Mouse (Mus musculus): ENCODE measurements around the gene Serpinb3c. TPM values are rescaled to one million over a fixed set of nuclear protein-coding genes. Genes with fewer than 3 reads are reported as not detected.
"Not testable (repeated sequence)": the region's sequence is repeated elsewhere in the genome, so short reads cannot be mapped to it uniquely, and the experiment has no call there.

Gene Serpinb3c
- polyA plus RNA-seq (2012; ENCODE audit: insufficient read depth, low replicate concordance): not detected in 2 replicates

DNA sequence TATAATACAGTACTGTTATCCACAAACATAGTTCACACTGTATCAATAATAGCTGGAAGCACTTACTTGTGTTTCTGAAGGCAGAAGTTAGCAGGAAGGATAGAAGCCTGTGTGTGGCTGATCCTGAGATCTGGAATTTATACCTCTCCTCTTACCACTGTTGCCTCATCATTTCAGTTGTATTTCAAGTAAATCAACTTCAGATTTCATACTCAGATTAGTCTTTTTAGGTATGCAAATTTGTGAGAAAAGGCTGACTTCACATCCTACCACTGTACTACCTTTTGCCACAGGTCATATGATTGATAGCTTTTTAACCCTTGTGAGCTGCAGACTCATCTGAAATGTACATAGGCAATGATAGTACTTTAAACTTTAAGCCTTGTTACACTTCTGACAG, at the start of gene Serpinb3c, which contains the start of gene Serpinb3b:
Gene Serpinb3c, minus strand, starts transcription at position 111 of the 400 bp plus-strand sequence.
Gene Serpinb3b, minus strand, starts transcription at position 101 of the 400 bp plus-strand sequence.
- H3K27me3 ChIP-seq (replicated peaks); H3K36me3 ChIP-seq (replicated peaks; ENCODE audit: low read length); H3K9me3 ChIP-seq; H3K4me1 ChIP-seq; H3K4me3 ChIP-seq (replicated peaks): not testable (repeated sequence)

DNA sequence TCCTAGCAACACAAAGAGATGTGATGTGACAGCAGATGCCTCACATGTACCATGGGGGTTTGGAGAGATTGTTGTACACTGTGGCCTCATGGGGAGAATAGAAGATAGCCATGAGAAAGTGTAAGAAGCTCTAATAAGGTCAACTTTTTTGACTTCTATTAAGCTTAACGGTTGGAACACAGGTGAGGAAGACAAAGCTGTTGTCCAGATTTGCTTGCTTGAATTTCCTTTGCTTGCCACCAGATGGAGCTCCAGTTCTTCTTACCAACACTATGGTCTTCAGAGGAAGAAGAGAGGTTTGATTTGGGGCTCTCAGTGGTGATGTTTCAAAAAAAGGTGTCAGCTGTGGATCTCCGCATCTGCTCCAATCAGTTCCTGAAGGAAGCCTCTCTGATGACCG, 35.0 kb downstream of the Serpinb3c start:
- H3K4me1 ChIP-seq; H3K4me3 ChIP-seq (replicated peaks); H3K9me3 ChIP-seq; H3K27me3 ChIP-seq (replicated peaks); H3K36me3 ChIP-seq (replicated peaks; ENCODE audit: low read length): not testable (repeated sequence)

Other genes with a start within 250 kb of the Serpinb3c start
- gene Serpinb3a, start 226.1 kb downstream of the Serpinb3c start, polyA plus RNA-seq (2012; ENCODE audit: insufficient read depth, low replicate concordance): not detected in 2 replicates
- gene Serpinb3d, start 194.9 kb downstream of the Serpinb3c start, polyA plus RNA-seq (2012; ENCODE audit: insufficient read depth, low replicate concordance): not detected in 2 replicates
- not detected in 2 replicates for gene Serpinb3b, start within 50 bp of the Serpinb3c start, polyA plus RNA-seq (2012; ENCODE audit: insufficient read depth, low replicate concordance)
- not detected in 2 replicates for gene Serpinb11, start 82.8 kb upstream of the Serpinb3c start, polyA plus RNA-seq (2012; ENCODE audit: insufficient read depth, low replicate concordance)
- gene Serpinb7, start 121.3 kb upstream of the Serpinb3c start, polyA plus RNA-seq (2012; ENCODE audit: insufficient read depth, low replicate concordance): not detected in 2 replicates
- 45.8 and 210 TPM in 2 replicates for gene Serpinb2, start 233.1 kb upstream of the Serpinb3c start, polyA plus RNA-seq (2012; ENCODE audit: insufficient read depth, low replicate concordance)